Mouse (Mus musculus) hindlimb bud, embryonic 11.5 days (tissue): ENCODE measurements around the gene Twsg1.

ENCODE experiments used
- DNase-seq: peaks from one replicate; pipeline ENCODE4 v3.0.0-alpha.2; 2012; ENCODE audit warnings: low read depth, low spot score; ENCODE audit errors: extremely low spot score

Gene Twsg1

GRCm38 (mm10) chr17:65933741-65934140, 17.3 kb downstream of the Twsg1 start:
- DNase-seq, result no peak

DNA sequence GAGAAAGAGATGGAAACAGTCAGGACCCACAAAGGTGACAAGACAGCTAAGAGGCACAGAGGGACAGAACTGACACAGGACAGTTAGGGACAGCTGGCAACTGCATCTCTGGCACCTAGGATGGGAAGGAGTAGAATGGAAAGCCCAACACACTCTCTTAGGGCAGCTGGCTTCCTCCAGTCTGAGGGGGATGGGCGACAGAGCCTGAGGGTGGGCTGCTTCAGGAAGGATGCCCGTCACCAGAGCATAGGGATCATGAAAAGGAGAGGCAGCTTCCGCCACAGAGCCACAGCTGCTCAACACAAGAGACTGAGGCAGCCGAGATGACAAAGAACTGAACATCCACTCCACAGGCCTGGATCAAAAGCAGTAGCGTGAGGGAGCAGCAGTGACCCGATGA, 19.5 kb downstream of the Twsg1 start:
- DNase-seq, result no peak

GRCm38 (mm10) chr17:65930960-65931359, 20.1 kb downstream of the Twsg1 start:
- DNase-seq, result no peak

DNA sequence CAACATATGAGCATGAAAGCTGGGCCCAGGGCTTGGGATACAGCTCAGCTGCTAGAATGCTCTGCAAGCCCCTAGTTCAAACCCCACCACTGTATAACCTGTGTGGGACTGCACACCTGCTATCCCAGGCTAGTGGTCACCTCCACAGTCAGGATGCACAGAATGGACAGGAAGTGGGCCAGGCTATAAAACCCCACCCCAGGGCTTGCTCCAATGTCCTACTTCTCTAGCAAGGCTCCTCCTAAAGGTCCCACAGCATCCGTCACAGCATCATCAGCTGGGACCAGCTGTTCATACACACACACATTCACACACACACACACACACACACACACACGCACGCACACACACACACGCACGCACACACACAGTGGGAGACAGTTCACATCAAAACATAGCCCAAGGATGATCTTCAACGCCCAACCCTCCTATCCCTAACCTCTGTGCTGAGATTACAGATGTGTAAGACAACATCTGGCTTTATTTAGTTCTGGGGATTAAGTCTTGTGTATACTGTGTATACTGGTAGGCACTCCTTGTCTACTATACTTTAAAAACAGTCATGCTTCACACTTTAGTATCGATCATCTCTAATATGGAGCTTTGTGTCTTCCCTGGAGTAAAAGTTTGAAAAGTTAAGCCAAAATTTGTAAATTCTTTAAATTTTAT, 20.7 kb downstream of the Twsg1 start:
- DNase-seq, result no peak

- DNase-seq, result no peak
Observed at GRCm38 (mm10) chr17:65929319-65929978, 21.6 kb downstream of the Twsg1 start.

DNA sequence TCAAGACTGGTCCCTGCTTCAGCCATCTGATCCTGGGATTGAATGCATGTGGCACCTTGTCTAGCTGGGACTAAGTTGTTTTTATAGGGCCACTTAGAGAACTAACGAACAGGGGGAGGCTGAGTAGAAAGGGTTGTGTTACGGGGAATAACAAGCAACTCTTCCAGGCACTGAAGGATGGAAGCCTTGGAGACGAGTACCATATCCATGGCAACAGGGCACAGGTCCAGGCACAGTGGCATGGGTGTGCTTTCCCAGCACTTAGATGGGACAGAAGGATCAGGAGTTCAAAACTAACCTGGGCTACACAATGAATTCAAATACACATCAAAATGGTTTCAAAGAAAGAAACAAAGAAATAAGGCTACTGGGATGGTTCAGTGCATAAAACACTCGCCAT, 23.9 kb downstream of the Twsg1 start:
- no peak for DNase-seq

DNA sequence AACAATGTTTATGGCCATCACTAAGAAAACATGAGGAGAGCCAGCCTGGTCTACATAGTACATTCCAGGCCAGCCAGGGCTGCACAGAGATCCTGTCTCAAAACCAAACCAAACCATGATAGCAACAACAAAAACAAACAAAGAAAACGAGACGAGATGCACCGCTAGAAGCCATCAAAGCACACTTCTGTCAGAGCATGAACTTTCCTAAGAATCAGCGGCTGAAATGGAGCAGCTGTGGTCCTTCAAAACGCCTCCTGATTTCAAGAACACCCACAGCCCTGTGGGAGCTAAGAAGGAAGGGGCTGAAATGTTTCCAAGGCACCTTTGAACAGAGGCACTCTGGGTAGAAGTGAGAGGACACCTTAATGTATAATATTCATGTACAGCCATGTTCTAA, 26.8 kb downstream of the Twsg1 start:
- no peak for DNase-seq

- no peak for DNase-seq
Observed at GRCm38 (mm10) chr17:65921975-65922374, 29.1 kb downstream of the Twsg1 start.

DNA sequence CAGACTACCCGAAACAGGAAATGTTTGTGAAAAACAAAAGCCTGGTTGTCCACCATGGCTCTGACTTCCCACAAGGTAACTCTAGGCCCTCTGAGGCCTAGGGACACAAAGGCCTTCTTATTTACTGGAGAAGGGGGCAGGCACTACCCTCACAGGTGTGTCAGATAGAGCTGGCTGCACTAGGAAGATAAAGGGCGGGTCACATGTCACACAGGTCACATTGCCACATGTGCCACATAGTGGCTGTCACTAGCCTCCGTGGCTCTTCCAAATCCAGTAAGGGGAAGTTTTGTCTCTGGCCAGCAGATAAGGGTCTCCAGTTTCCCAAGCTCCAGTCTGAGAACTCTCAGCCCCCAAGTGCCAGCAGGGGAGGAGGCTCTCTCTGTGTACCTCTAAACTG, 31.8 kb downstream of the Twsg1 start:
- no peak for DNase-seq

- no peak for DNase-seq
Observed at GRCm38 (mm10) chr17:65916135-65916668, 34.8 kb downstream of the Twsg1 start.

- no peak for DNase-seq
Observed at GRCm38 (mm10) chr17:65914083-65914482, 36.9 kb downstream of the Twsg1 start.

DNA sequence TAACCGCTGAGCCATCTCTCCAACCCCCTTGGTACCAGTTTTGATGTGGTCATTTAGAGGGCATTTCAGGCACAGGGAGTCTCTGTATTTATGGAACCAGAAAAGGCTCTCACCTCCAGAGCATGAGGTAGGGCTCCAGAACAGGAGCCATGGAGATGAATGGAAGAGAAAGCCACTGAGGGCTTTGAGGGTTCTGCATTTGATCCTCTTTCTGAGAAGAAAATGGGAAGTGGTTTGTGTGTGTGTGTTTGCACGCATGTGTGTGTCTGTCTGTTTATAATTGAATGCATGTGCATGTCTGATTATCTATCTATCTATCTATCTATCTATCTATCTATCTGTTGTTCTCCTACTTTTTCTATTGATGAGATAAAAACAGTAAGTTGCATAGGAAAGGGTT, 38.8 kb downstream of the Twsg1 start:
- no peak for DNase-seq

GRCm38 (mm10) chr17:65911285-65912069, 39.5 kb downstream of the Twsg1 start:
- DNase-seq, result no peak

- no peak for DNase-seq
Observed at GRCm38 (mm10) chr17:65908270-65908669, 42.8 kb downstream of the Twsg1 start.

- DNase-seq, result no peak
Observed at GRCm38 (mm10) chr17:65906895-65907401, 44.1 kb downstream of the Twsg1 start.

DNA sequence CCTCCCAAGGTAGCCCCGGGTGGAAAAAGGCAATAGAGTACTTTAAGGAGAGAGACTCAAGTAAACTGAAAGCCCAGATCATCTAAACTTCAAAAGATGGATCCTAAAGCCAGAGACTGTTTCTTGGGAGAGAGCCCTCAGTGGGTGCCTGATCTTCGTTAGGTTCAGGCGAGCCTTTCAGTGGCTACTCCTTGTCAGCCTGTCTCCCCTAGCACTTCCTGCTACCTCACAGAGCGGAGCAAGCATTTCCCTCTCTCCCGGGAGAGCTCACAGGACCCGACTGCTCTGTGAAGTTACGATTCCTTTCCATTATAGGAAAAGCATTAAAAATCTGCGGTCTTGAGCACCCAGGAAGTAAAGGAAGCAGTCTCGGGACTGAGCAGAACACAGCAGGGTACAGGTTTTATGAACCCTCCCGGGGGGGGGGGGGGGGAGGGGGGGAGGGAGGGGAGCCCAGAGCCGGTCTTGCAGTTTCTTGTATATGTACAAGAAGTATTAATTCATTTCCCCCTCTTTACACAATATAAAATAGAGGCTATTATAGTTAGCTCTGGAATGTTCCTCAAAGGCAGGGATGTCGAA, 44.6 kb downstream of the Twsg1 start:
- no peak for DNase-seq

GRCm38 (mm10) chr17:65905241-65905640, 45.8 kb downstream of the Twsg1 start:
- DNase-seq, result no peak

- no peak for DNase-seq
Observed at GRCm38 (mm10) chr17:65903826-65904225, 47.2 kb downstream of the Twsg1 start.

- DNase-seq, result no peak
Observed at GRCm38 (mm10) chr17:65903011-65903410, 48.0 kb downstream of the Twsg1 start.

- DNase-seq, result no peak
Observed at GRCm38 (mm10) chr17:65902281-65902680, 48.7 kb downstream of the Twsg1 start.

GRCm38 (mm10) chr17:65896016-65896415, 55.0 kb downstream of the Twsg1 start:
- DNase-seq, result no peak
